Mouse (Mus musculus) small intestine, adult 2 months (tissue): ENCODE results near the gene 5730455P16Rik. TPM values are rescaled to one million over a fixed set of nuclear protein-coding genes. Genes with fewer than 3 reads are reported as not detected.

ENCODE experiments used
- H3K27ac ChIP-seq: fragments of 200-500 bp; 2 replicates; pipeline ENCODE4 v1.5.1; 2012; ENCODE audit warnings: low read depth, low read length, control low read depth, inconsistent platforms; ENCODE audit not compliant: insufficient read depth
- H3K27me3 ChIP-seq: fragments of 200-500 bp; 2 replicates; pipeline ENCODE4 v1.6.1; 2012; ENCODE audit warnings: mild to moderate bottlenecking, moderate library complexity, low read length, inconsistent platforms; ENCODE audit not compliant: control insufficient read depth, insufficient read depth
- H3K36me3 ChIP-seq: fragments of 200-500 bp; 2 replicates; pipeline ENCODE4 v1.6.1; 2012; ENCODE audit warnings: mild to moderate bottlenecking, low read length, control low read depth, inconsistent platforms; ENCODE audit not compliant: control insufficient read depth, insufficient read depth
- H3K4me1 ChIP-seq: fragments of 200-500 bp; 2 replicates; pipeline ENCODE4 v1.6.1; 2012; ENCODE audit warnings: low read length, inconsistent platforms, mixed read lengths; ENCODE audit not compliant: control insufficient read depth, insufficient read depth, insufficient read length
- H3K4me3 ChIP-seq: fragments of 200-500 bp; 2 replicates; pipeline ENCODE4 v1.5.1; 2012; ENCODE audit warnings: low read depth, mild to moderate bottlenecking, control low read depth, inconsistent platforms, low read length, moderate library complexity
- CTCF ChIP-seq: fragments of 200-500 bp; IDR thresholded peaks from 2 replicates; pipeline ENCODE4 v1.5.1; 2012; ENCODE audit warnings: low read depth, mild to moderate bottlenecking, control low read depth, inconsistent platforms, low read length, moderate library complexity, mixed read lengths; ENCODE audit not compliant: insufficient replicate concordance, insufficient read length; ENCODE audit errors: extremely low read depth
- POLR2A ChIP-seq: fragments of 200-500 bp; IDR thresholded peaks from 2 replicates; pipeline ENCODE4 v1.6.1; 2012; ENCODE audit warnings: low read depth, mild to moderate bottlenecking, control low read depth, inconsistent platforms, low read length, moderate library complexity
- WGBS: fragments of 180-500 bp; shearing (Covaris S2); methylation state at CpG from one replicate; pipeline ENCODE4 v1.1.7; 2018; 5-methylcytosine and 5-hydroxymethylcytosine counted together
- polyA plus RNA-seq: library from polyadenylated mRNA; depleted of rRNA; stranded (reverse); fragments of >200 nt; gene quantifications from 2 replicates; pipeline ENCODE4 v1.2.3, GENCODE M21; 2012; rRNA removed

5730455P16Rik gene
- polyA plus RNA-seq, 1 experiment: 1.6 TPM

GRCm38 (mm10) chr11:80312049-80312448 lies 65.8 kb downstream of the 5730455P16Rik start:
- WGBS: 36% methylated on average over 2 of the region's 2 CpGs
- H3K27ac ChIP-seq: no peak overlapping the region
- no peaks in the 10 kb centered on the region for H3K4me1 ChIP-seq
- no peak overlapping the region for H3K4me3 ChIP-seq
- no peaks in the 10 kb centered on the region for H3K27me3 ChIP-seq
- no peaks in the 10 kb centered on the region for H3K36me3 ChIP-seq
- TF ChIP-seq POLR2A (no peak), CTCF (no peak)

GRCm38 (mm10) chr11:80311271-80311670 lies 66.6 kb downstream of the 5730455P16Rik start:
- no peak overlapping the region for H3K27ac ChIP-seq
- H3K27me3 ChIP-seq: no peaks in the 10 kb centered on the region
- WGBS: 76% methylated on average over 4 of the region's 4 CpGs
- no peaks in the 10 kb centered on the region for H3K36me3 ChIP-seq
- TF ChIP-seq POLR2A (no peak), CTCF (no peak)
- H3K4me1 ChIP-seq: no peaks in the 10 kb centered on the region
- H3K4me3 ChIP-seq: no peak overlapping the region

Other genes with a start within 250 kb of the 5730455P16Rik start
- gene Tefm, start 235.9 kb downstream of the 5730455P16Rik start, polyA plus RNA-seq: 0.60 and 1.1 TPM in 2 replicates
- gene Adap2, start 223.9 kb downstream of the 5730455P16Rik start, polyA plus RNA-seq: 17.3 and 23.2 TPM in 2 replicates
- 4.3 and 5.9 TPM in 2 replicates for gene Rnf135, start 194.2 kb downstream of the 5730455P16Rik start, polyA plus RNA-seq
- gene Rhot1, start 169.0 kb downstream of the 5730455P16Rik start, polyA plus RNA-seq: 1.8 and 3.0 TPM in 2 replicates
- 1.1 and 1.5 TPM in 2 replicates for gene Rhbdl3, start 77.1 kb downstream of the 5730455P16Rik start, polyA plus RNA-seq
- gene Zfp207, start 5.2 kb upstream of the 5730455P16Rik start, polyA plus RNA-seq: 28.6 and 54.4 TPM in 2 replicates
- 13.1 and 24.9 TPM in 2 replicates for gene Psmd11, start 50.6 kb upstream of the 5730455P16Rik start, polyA plus RNA-seq
- gene Cdk5r1, start 99.0 kb upstream of the 5730455P16Rik start, polyA plus RNA-seq: 0.51 and 1.5 TPM in 2 replicates